Mouse (Mus musculus) midbrain, embryonic 13.5 days (tissue): Measurements from ENCODE around the gene Rhoj. TPM values are rescaled to one million over a fixed set of nuclear protein-coding genes. Genes with fewer than 3 reads are reported as not detected.
A peak's percentile ranks its signal among the peaks of the same experiment; 100 is the strongest.
"Not testable (repeated sequence)": the region's sequence is repeated elsewhere in the genome, so short reads cannot be mapped to it uniquely, and the experiment has no call there.

Experiments used
- ATAC-seq: fragments of 200-750 bp; cut with Nextera tagmentation; 2 replicates; pipeline ENCODE4 v1.8.0; 2017; ENCODE audit warnings: mild to moderate bottlenecking, moderate TSS enrichment, moderate library complexity
- H3K27ac ChIP-seq: fragments of 300-500 bp; sonication (generic); 2 replicates; pipeline ENCODE4 v1.5.1; 2015; ENCODE audit warnings: inconsistent platforms, mild to moderate bottlenecking, moderate library complexity
- H3K27me3 ChIP-seq: fragments of 300-500 bp; sonication (generic); 2 replicates; pipeline ENCODE4 v1.6.1; 2015; ENCODE audit warnings: mild to moderate bottlenecking, inconsistent platforms
- H3K36me3 ChIP-seq: fragments of 300-500 bp; sonication (generic); 2 replicates; pipeline ENCODE4 v1.6.1; 2015; ENCODE audit warnings: mild to moderate bottlenecking, inconsistent platforms
- H3K4me1 ChIP-seq: fragments of 300-500 bp; sonication (generic); replicated peaks from 2 replicates; pipeline ENCODE4 v1.6.1; 2015; ENCODE audit warnings: inconsistent platforms
- H3K4me2 ChIP-seq: fragments of 300-500 bp; sonication (generic); replicated peaks from 2 replicates; pipeline ENCODE4 v1.6.1; 2015; ENCODE audit warnings: moderate library complexity, mild to moderate bottlenecking, inconsistent platforms
- H3K4me3 ChIP-seq: fragments of 300-500 bp; sonication (generic); replicated peaks from 2 replicates; pipeline ENCODE4 v1.5.1; 2015; ENCODE audit warnings: mild to moderate bottlenecking, inconsistent platforms
- H3K9ac ChIP-seq: fragments of 300-500 bp; sonication (generic); replicated peaks from 2 replicates; pipeline ENCODE4 v1.6.1; 2015; ENCODE audit warnings: mild to moderate bottlenecking, inconsistent platforms
- H3K9me3 ChIP-seq: fragments of 300-500 bp; sonication (generic); 2 replicates; pipeline ENCODE4 v1.6.1; 2016; ENCODE audit warnings: mild to moderate bottlenecking, inconsistent platforms
- WGBS: fragments of 180-500 bp; shearing (Covaris S2); methylation state at CpG from one replicate; pipeline ENCODE4 v1.1.7; 2015; 5-methylcytosine and 5-hydroxymethylcytosine counted together
- polyA plus RNA-seq: library from polyadenylated mRNA; unstranded; fragments of >200 nt; fragmentation: Nextera tagmentation; extraction: Ambion mirVana; gene quantifications from 2 replicates; pipeline ENCODE4 v1.2.1, GENCODE M21; 2015

Rhoj gene
- polyA plus RNA-seq, 1 experiment from 2014 or later: 23.5 TPM

DNA sequence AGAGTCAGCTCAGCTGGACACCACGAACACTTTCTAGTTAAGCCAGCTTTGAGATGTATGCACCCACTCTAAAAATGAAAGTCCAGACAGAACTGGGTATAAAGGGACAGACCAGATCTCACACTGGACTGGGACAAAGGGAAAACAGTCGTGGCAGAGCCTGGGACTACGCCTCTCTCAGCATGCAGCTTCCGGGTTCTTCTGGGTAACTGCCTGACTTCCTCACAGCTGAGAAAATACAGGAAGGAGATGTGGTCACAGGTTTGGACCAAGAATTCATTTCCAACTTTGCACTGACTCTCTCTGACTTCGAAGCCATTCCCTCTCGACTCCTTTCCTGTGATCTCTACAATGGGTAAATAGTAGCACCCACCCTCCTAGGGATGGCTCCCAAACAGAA, 106.9 kb downstream of the Rhoj start:
- Histone ChIP-seq H3K4me1 (no peaks in the 10 kb centered on the region), H3K4me2 (no peak overlapping the region), H3K4me3 (no peak overlapping the region), H3K27ac (no peak overlapping the region), H3K36me3 (no peaks in the 10 kb centered on the region), H3K9me3 (no peaks in the 10 kb centered on the region), H3K27me3 (no peaks in the 10 kb centered on the region), H3K9ac (no peak overlapping the region)
- no peak for ATAC-seq
- WGBS: 76% methylated on average over 6 of the region's 6 CpGs

DNA sequence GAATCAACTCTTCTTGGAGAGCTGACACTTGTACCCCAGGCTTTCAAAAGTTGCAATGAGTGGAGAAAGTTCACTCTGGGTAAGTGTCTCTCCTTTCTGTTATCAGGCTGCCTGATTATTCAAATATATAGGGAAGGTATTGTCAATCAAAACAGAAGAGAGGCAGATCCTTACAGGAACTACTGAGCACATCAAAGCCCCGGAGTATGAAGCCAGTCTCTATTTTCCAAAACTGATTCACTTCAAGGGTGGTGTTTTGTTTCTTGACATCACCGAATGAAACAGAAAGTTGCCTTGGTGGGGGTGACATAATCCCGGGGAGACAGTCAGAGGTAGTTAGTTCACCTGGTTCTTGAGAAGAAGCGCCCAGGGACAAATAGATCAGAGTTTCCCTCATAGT, 108.6 kb downstream of the Rhoj start, which contains the start of gene Gphb5:
Gene Gphb5 (minus strand): TSS at position 101 of the 400 bp plus-strand sequence.
- no peaks in the 10 kb centered on the region for H3K4me1 ChIP-seq
- no peak within 1 kb of the TSS for H3K4me2 ChIP-seq
- no peaks in the 10 kb centered on the region for H3K9me3 ChIP-seq
- ATAC-seq: no peak
- no peaks in the 10 kb centered on the region for H3K27me3 ChIP-seq
- H3K27ac ChIP-seq: no peak within 1 kb of the TSS
- no peaks in the 10 kb centered on the region for H3K36me3 ChIP-seq
- WGBS: 92% methylated on average over 4 of the region's 4 CpGs
- no peak within 1 kb of the TSS for H3K9ac ChIP-seq
- no peak within 1 kb of the TSS for H3K4me3 ChIP-seq

DNA sequence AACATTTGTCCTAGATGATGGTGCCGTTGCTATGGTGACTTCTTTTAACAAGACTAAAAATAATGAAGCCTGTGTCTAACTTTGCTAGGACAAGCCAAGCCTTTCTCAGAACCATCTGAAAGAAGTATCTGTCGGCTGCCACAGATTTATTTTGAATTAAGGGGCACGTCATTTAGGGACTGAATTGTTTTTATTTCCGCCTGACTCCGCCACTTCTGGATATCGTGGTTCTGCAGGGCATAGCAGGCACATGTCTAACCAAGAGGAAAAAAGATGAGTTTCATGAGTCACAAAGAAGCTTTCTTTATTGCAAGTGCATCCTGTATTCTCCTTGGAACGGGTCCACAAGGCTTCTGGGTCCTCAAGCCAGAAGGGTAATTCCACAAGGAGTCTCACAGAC, 116.2 kb downstream of the Rhoj start:
- no peaks in the 10 kb centered on the region for H3K9me3 ChIP-seq
- ATAC-seq: no peak
- no peak overlapping the region for H3K9ac ChIP-seq
- no peak overlapping the region for H3K4me2 ChIP-seq
- no peak overlapping the region for H3K4me3 ChIP-seq
- no peaks in the 10 kb centered on the region for H3K4me1 ChIP-seq
- H3K27ac ChIP-seq: no peak overlapping the region
- H3K36me3 ChIP-seq: no peaks in the 10 kb centered on the region
- no peaks in the 10 kb centered on the region for H3K27me3 ChIP-seq
- 83% methylated on average over 7 of the region's 7 CpGs for WGBS

DNA sequence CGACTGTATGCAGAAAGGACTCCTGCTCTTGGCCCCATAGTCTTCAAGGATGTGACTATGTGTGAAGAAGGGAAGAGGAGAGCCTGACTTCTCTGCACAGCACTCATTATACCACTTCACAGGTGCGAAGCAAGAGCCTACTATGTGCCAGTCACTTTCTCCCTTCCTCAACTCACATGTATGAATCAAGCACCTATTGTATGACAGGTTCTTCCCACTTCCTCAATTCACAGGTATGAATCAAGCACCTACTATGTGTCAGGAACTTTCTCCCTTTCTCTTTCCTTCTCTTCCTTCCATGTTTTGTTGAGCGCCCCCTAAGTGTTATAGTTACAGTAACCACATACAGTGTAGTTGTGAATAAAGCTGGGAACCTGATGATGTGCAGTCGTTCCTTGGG, 116.7 kb downstream of the Rhoj start:
- WGBS: 89% methylated on average over 4 of the region's 4 CpGs
- Histone ChIP-seq H3K27ac (no peak overlapping the region), H3K4me1 (no peaks in the 10 kb centered on the region), H3K9me3 (no peaks in the 10 kb centered on the region), H3K4me2 (no peak overlapping the region), H3K9ac (no peak overlapping the region), H3K36me3 (no peaks in the 10 kb centered on the region), H3K27me3 (no peaks in the 10 kb centered on the region), H3K4me3 (no peak overlapping the region)
- ATAC-seq: no peak

DNA sequence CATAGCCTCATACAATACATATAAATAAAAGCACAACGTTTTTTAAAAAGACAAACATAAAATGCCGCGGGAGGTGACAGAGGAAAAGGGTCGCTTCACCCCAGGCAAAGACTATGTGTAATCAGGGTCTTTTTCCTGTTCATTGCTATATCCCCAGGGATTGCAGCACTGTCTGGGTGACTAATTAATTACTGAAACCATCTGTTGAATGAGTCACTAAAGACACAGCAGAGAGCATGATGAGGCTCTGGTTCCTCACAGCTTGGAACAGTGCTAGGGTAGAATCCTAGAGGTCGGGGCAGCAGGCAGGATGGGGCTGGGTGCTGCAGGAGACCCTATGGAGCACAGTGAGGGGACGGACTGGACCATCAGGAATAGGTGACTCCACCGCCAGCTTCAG, 117.8 kb downstream of the Rhoj start:
- H3K4me2 ChIP-seq: no peak overlapping the region
- H3K36me3 ChIP-seq: no peaks in the 10 kb centered on the region
- ATAC-seq: no peak
- H3K4me3 ChIP-seq: no peak overlapping the region
- no peaks in the 10 kb centered on the region for H3K27me3 ChIP-seq
- 87% methylated on average over 7 of the region's 7 CpGs for WGBS
- H3K27ac ChIP-seq: no peak overlapping the region
- no peak overlapping the region for H3K9ac ChIP-seq
- no peaks in the 10 kb centered on the region for H3K9me3 ChIP-seq
- no peaks in the 10 kb centered on the region for H3K4me1 ChIP-seq

DNA sequence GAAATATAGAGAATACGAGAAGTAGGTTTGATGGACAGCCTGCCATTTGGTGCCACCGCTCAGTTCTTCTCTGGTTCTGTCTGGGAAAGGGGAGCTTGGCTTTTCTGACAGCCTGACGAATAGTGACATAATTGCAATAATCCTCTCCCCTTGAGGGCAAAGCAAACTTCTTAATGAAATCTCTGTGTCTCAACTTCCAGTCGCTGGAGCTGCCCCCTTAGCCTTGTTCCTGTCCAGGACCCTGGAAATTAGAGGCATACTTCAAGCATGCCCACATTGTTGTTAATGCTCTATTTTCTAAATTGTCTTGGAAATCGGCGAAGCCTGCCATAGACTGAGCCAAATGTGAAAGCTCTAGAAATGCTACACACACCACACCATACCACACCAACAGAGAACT, 120.6 kb downstream of the Rhoj start:
- Histone ChIP-seq H3K27me3 (no peaks in the 10 kb centered on the region), H3K36me3 (no peaks in the 10 kb centered on the region), H3K4me2 (no peak overlapping the region), H3K9me3 (no peaks in the 10 kb centered on the region), H3K9ac (no peak overlapping the region), H3K4me1 (no peaks in the 10 kb centered on the region), H3K4me3 (no peak overlapping the region), H3K27ac (no peak overlapping the region)
- WGBS: 86% methylated on average over 6 of the region's 6 CpGs
- no peak for ATAC-seq

DNA sequence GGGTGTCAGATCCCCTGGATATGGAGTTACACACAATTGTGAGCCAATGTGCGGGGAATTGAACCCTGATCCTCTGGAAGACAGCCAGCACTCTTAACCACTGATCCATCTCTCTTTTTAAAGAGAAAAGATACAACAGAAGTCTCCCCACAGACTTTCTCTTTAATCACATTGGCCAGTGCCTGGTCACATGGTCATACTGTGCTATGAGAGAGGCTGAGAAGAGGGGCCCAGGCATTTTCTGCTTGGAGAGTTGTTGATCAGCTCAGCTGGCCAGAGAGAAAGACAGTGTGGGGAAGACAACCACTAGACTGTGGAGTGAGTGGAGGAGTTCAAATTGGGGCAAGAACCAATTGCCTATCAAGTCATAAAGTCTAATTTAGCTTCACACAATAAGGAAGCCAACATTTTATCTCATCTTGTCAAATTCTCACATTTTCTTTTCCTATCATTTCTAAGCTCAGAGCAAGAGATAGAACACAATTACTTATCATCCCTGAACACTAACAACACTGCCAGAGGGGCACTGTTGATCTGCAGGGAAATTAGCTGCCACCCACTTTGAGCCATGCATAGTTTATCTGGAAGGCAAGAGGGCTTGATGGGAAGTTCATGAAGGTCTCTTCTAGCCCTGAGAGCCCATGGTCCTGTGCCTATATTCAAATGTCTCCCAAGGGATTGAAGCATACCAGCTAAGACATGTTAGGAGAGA, 121.7 kb downstream of the Rhoj start:
- H3K4me1 ChIP-seq: no peaks in the 10 kb centered on the region
- WGBS: 97% methylated on average over 1 of the region's 1 CpGs
- H3K9ac ChIP-seq: no peak overlapping the region
- H3K36me3 ChIP-seq: no peaks in the 10 kb centered on the region
- H3K27ac ChIP-seq: no peak overlapping the region
- no peak for ATAC-seq
- H3K9me3 ChIP-seq: no peaks in the 10 kb centered on the region
- no peak overlapping the region for H3K4me2 ChIP-seq
- no peaks in the 10 kb centered on the region for H3K27me3 ChIP-seq
- H3K4me3 ChIP-seq: no peak overlapping the region

DNA sequence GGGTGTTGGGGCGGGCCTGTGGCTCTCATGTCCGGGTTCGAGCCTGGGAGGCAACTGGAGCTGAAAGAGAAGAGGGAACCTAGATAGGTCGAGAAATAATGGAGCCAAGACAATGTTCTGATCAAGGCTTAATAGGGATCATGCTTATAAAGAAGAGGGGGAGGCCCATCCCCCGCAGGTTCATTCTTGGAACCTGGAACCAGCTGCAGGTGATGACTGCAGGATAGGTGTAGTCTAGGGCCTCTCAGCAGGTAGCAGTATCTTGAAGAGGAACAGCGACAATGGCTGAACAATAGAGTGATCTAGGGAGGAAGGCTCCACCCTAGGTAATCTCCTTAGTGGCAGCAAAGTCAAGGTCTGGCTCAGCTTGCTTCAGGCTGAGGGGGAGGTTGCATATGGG, 124.3 kb downstream of the Rhoj start:
- not testable (repeated sequence) for H3K4me3 ChIP-seq
- 78% methylated on average over 6 of the region's 6 CpGs for WGBS

DNA sequence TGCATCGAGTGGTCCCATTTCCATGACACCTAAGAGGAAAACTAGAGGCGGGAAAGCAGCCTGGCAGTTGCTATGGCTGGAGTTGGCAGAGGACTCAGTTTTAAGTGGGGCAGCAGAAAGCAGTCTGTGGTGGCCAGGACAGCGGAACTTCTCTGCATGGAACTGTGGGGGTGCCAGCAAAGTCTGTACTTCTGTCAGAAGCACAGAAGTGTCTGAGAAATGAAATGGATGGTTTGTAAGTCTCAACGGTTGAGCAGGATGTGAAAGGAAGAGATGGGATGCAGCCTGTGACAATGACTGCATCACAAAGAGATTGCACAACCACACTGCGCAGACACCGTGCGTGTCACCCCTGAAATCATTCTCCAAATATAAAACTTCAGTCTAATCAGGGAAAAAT, 138.1 kb downstream of the Rhoj start:
- no peaks in the 10 kb centered on the region for H3K4me1 ChIP-seq
- ATAC-seq: 0 out of 2 replicates have a peak, but pooled peaks have one; percentile 19
- H3K36me3 ChIP-seq: peaks cover 20% of the 10 kb centered on the region
- H3K4me3 ChIP-seq: no peak overlapping the region
- no peaks in the 10 kb centered on the region for H3K27me3 ChIP-seq
- 96% methylated on average over 7 of the region's 7 CpGs for WGBS
- H3K9ac ChIP-seq: no peak overlapping the region
- H3K9me3 ChIP-seq: no peaks in the 10 kb centered on the region
- no peak overlapping the region for H3K27ac ChIP-seq
- no peak overlapping the region for H3K4me2 ChIP-seq

More for the DNA sequence above, 124.3 kb downstream of the Rhoj start:
- ATAC-seq, H3K27ac ChIP-seq, H3K27me3 ChIP-seq, H3K36me3 ChIP-seq, H3K4me1 ChIP-seq, H3K4me2 ChIP-seq, H3K9ac ChIP-seq, H3K9me3 ChIP-seq: not testable (repeated sequence)

DNA sequence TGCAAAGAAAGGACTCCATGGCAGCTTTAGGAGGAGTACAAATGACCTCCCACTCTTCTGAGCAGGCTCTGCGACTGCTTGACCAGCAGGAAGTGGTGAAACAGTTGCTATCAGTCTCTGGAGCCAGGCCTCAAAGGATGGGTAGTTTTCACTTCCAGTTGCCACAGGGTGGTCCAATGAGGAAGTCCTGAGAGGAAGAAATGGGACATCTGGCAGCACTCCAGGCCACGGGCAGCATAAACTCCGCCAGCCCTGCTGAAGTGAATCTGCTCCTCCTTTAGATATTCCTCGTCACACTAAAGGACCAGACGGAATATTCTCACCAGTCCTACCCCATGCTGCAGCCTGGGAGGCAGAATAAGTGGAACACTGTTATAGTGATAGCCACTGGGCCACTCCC, 140.8 kb downstream of the Rhoj start:
- 90% methylated on average over 5 of the region's 5 CpGs for WGBS
- no peaks in the 10 kb centered on the region for H3K9me3 ChIP-seq

DNA sequence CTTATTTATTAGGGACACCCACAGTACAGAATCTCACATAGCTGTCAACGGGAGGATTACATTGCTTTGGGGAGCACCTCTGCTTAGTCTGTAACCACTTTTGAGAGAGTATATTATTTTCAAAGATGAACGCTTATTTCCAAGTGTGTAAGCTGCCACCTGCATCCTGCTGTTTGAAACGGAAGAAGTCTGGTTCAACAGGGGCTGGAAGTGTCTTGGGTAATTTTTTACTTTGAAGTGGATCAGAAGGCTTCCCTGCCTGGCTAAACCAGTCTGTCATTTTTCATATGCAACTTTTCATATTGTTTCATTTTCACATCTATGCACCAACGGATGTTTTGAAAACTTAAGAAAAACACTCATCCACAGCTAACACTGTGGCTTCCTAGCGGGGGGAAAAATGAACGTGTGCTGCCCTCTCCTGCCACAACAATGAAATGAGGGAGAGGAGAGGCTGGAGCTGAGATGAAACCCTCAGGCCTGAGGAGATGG, 141.4 kb downstream of the Rhoj start:
- 81% methylated on average over 6 of the region's 6 CpGs for WGBS
- no peaks in the 10 kb centered on the region for H3K4me1 ChIP-seq
- H3K9me3 ChIP-seq: no peaks in the 10 kb centered on the region
- no peak overlapping the region for H3K4me3 ChIP-seq
- H3K27ac ChIP-seq: no peak overlapping the region
- no peak overlapping the region for H3K9ac ChIP-seq
- no peak for ATAC-seq
- peaks cover 41% of the 10 kb centered on the region for H3K36me3 ChIP-seq
- H3K4me2 ChIP-seq: no peak overlapping the region
- no peaks in the 10 kb centered on the region for H3K27me3 ChIP-seq

More for the DNA sequence above, 140.8 kb downstream of the Rhoj start:
- Histone ChIP-seq H3K4me3 (no peak overlapping the region), H3K4me1 (no peaks in the 10 kb centered on the region), H3K27me3 (no peaks in the 10 kb centered on the region), H3K4me2 (no peak overlapping the region), H3K9ac (no peak overlapping the region), H3K27ac (no peak overlapping the region), H3K36me3 (peaks cover 41% of the 10 kb centered on the region)
- no peak for ATAC-seq

DNA sequence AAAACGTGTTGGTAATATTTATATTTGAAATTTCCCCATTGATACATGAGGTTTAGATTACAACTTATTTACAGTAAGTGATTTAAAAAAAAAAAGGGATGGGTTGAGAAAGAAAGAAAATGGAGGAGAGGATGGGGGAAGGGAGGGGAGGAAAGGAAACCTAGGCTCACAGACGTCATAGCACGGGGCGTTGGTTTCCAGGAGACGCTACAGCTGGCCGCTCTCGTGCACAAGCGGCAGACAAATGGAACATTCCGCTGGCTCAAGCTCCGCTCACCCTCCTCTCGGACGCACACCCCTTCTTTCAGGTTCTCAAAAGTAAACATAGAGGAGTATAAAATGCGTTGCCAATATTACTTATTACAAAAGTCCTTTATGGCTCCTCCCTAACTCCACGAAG, 141.9 kb downstream of the Rhoj start:
- 77% methylated on average over 14 of the region's 14 CpGs for WGBS

DNA sequence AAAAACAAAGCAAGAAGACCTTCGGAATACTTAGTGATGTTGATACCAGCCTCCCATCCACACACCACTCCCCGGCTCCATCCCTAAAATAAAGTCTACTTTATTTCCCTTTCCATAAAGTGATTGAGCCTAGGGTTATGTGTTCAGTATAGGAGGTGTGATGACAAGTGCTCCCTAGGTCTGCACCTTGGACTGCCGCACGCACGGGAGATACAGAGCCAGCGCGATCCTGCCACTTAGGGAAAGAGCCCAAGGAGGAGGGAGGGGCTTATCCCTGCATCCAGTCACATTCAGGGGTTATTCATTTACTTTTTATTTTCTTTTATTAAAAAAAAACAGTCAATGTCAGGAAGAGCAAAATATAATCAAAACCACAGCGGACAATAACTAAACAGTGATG, 142.5 kb downstream of the Rhoj start:
- no peak for ATAC-seq
- Histone ChIP-seq H3K4me2 (no peak overlapping the region), H3K4me3 (no peak overlapping the region), H3K9ac (no peak overlapping the region), H3K27ac (no peak overlapping the region), H3K36me3 (peaks cover 41% of the 10 kb centered on the region), H3K9me3 (no peaks in the 10 kb centered on the region), H3K27me3 (no peaks in the 10 kb centered on the region), H3K4me1 (no peaks in the 10 kb centered on the region)
- WGBS: 97% methylated on average over 8 of the region's 8 CpGs

More for the DNA sequence above, 141.9 kb downstream of the Rhoj start:
- Histone ChIP-seq H3K4me1 (no peaks in the 10 kb centered on the region), H3K4me2 (no peak overlapping the region), H3K27me3 (no peaks in the 10 kb centered on the region), H3K36me3 (peaks cover 41% of the 10 kb centered on the region), H3K27ac (no peak overlapping the region), H3K4me3 (no peak overlapping the region), H3K9me3 (no peaks in the 10 kb centered on the region), H3K9ac (no peak overlapping the region)
- ATAC-seq: no peak
